ENCODE assay signal across 9 mouse cellular contexts in the genomic region with DNA sequence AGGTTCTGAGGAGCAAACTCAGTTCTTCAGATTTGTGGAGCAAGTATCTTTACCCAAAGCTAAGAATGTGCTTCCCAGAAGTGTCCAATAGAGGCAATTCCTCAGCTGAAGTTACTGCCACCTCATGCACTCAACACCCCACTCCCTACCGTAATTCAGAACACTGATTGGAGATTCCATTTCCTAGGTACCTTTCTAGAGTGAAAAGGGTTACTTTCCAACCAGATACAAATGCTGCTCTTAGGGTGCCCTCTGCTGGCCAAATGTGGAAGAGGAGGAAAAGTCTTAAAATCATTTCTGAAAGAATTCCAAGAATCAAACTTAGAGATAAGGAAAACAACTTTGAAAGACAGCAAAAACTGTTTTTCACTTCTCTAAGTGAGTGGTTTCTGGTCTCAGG. TPM values are rescaled to one million over a fixed set of nuclear protein-coding genes. Genes with fewer than 3 reads are reported as not detected.
A peak's percentile ranks its signal among the peaks of the same experiment; 100 is the strongest.
DNase-seq lines count a peak whose midpoint lies in the region; ATAC-seq and TF ChIP-seq lines count a peak whose summit lies in the region.
"Had no signal": no experiment of that assay in that cellular context is flagged by ENCODE, and none has a peak within 500 bp of the region (broad histone marks: within the 10 kb centered on the region; RNA-seq: fewer than 3 reads in every experiment).

No protein-coding gene starts in this region.

- H3K27ac ChIP-seq in heart, adult 2 months = no peak overlapping the region
- H3K27ac ChIP-seq in forebrain, embryonic 15.5 days (replicated peaks) = no peak overlapping the region
- no peak overlapping the region for H3K27ac ChIP-seq in intestine, postnatal 0 days (ENCODE audit: low read depth, low read length)
- H3K27ac ChIP-seq in midbrain, embryonic 14.5 days (replicated peaks; ENCODE audit: low read depth, low read length) = no peak overlapping the region
- H3K27ac ChIP-seq: neural tube, embryonic 12.5 days had no signal

- whole genome bisulfite sequencing in heart, adult 2 months = 3% methylated on average over 1 of the region's 1 CpGs
- 7% methylated on average over 1 of the region's 1 CpGs for WGBS in forebrain, embryonic 15.5 days
- 0% methylated on average over 1 of the region's 1 CpGs for WGBS in intestine, postnatal 0 days
- WGBS in midbrain, embryonic 14.5 days = 4% methylated on average over 1 of the region's 1 CpGs

- no peaks in the 10 kb centered on the region for H3K9me3 ChIP-seq in forebrain, embryonic 15.5 days
- H3K9me3 ChIP-seq in intestine, postnatal 0 days (ENCODE audit: control insufficient read depth) = no peaks in the 10 kb centered on the region
- H3K9me3 ChIP-seq in midbrain, embryonic 14.5 days (ENCODE audit: control insufficient read depth, low read length) = no peaks in the 10 kb centered on the region
- H3K9me3 ChIP-seq: neural tube, embryonic 12.5 days had no signal

- intact Hi-C loops in heart, adult 2 months (cut with DNase I) = loop anchor here (2.0 kb wide), 1 partner anchor 43 kb away; no protein-coding TSS in a partner anchor
- intact Hi-C loops in heart, postnatal 25 days (cut with DNase I) = loop anchor here (5.0 kb wide), 1 partner anchor 41 kb away; no protein-coding TSS in a partner anchor

- H3K79me2 ChIP-seq in heart, adult 2 months (replicated peaks; ENCODE audit: control insufficient read depth, insufficient read depth, low read length) = no peaks in the 10 kb centered on the region

- H3K27me3 ChIP-seq in heart, adult 2 months (ENCODE audit: control insufficient read depth, insufficient read depth, low read length) = peaks cover 2% of the 10 kb centered on the region; the same call in 1 of the 2 replicates
- H3K27me3 ChIP-seq in forebrain, embryonic 15.5 days = no peaks in the 10 kb centered on the region
- no peaks in the 10 kb centered on the region for H3K27me3 ChIP-seq in intestine, postnatal 0 days (replicated peaks; ENCODE audit: control insufficient read depth, insufficient read depth, low read length)
- no peaks in the 10 kb centered on the region; the same call in 1 of the 2 replicates for H3K27me3 ChIP-seq in midbrain, embryonic 14.5 days (ENCODE audit: control insufficient read depth, insufficient read depth, low read length)
- H3K27me3 ChIP-seq in splenic B cell, adult 2 months (ENCODE audit: control insufficient read depth, insufficient read depth, low read length, poor library complexity, severe bottlenecking) = no peaks in the 10 kb centered on the region
- H3K27me3 ChIP-seq: neural tube, embryonic 12.5 days had no signal

- H3K4me3 ChIP-seq in heart, adult 2 months = no peak overlapping the region
- H3K4me3 ChIP-seq in forebrain, embryonic 15.5 days = no peak overlapping the region
- no peak overlapping the region for H3K4me3 ChIP-seq in intestine, postnatal 0 days (ENCODE audit: low read depth, low read length)
- no peak overlapping the region for H3K4me3 ChIP-seq in midbrain, embryonic 14.5 days (replicated peaks; ENCODE audit: low read depth, low read length)
- H3K4me3 ChIP-seq: neural tube, embryonic 12.5 days had no signal

- no peak for TF ChIP-seq POLR2A in heart, adult 2 months (IDR thresholded peaks at IDR 0.05; ENCODE audit: insufficient read depth, low read depth, low read length)

- TF ChIP-seq CTCF in heart, adult 2 months (IDR thresholded peaks at IDR 0.05) = no peak; the same call in none of the 2 replicates
- peak; percentile 91 for TF ChIP-seq CTCF in intestine, postnatal 0 days (IDR thresholded peaks at IDR 0.05; ENCODE audit: low read depth)

- H3K4me1 ChIP-seq in heart, adult 2 months (ENCODE audit: control insufficient read depth, insufficient read depth, low read length) = no peaks in the 10 kb centered on the region
- no peaks in the 10 kb centered on the region for H3K4me1 ChIP-seq in forebrain, embryonic 15.5 days
- H3K4me1 ChIP-seq in intestine, postnatal 0 days (replicated peaks; ENCODE audit: control insufficient read depth, insufficient read depth, low read length) = no peaks in the 10 kb centered on the region
- no peaks in the 10 kb centered on the region for H3K4me1 ChIP-seq in midbrain, embryonic 14.5 days (ENCODE audit: control insufficient read depth, insufficient read depth, low read length)
- H3K4me1 ChIP-seq: neural tube, embryonic 12.5 days had no signal

- H3K4me2 ChIP-seq in forebrain, embryonic 15.5 days (replicated peaks) = no peak overlapping the region
- H3K4me2 ChIP-seq in intestine, postnatal 0 days (replicated peaks; ENCODE audit: low read depth) = no peak overlapping the region
- H3K4me2 ChIP-seq in midbrain, embryonic 14.5 days (ENCODE audit: low read length) = no peak overlapping the region
- H3K4me2 ChIP-seq: neural tube, embryonic 12.5 days had no signal

- no peaks in the 10 kb centered on the region for H3K36me3 ChIP-seq in heart, adult 2 months (ENCODE audit: control insufficient read depth, insufficient read depth, low read length)
- H3K36me3 ChIP-seq in forebrain, embryonic 15.5 days = no peaks in the 10 kb centered on the region
- H3K36me3 ChIP-seq in intestine, postnatal 0 days (ENCODE audit: control insufficient read depth, insufficient read depth) = no peaks in the 10 kb centered on the region
- no peaks in the 10 kb centered on the region for H3K36me3 ChIP-seq in midbrain, embryonic 14.5 days (ENCODE audit: control insufficient read depth, insufficient read depth, low read length)
- H3K36me3 ChIP-seq in splenic B cell, adult 2 months (ENCODE audit: control insufficient read depth, insufficient read depth, low read length, poor library complexity, severe bottlenecking) = no peaks in the 10 kb centered on the region
- H3K36me3 ChIP-seq: neural tube, embryonic 12.5 days had no signal

- H3K9ac ChIP-seq in heart, adult 2 months (ENCODE audit: low read depth, low read length) = no peak overlapping the region
- H3K9ac ChIP-seq in forebrain, embryonic 15.5 days (replicated peaks) = no peak overlapping the region
- no peak overlapping the region for H3K9ac ChIP-seq in intestine, postnatal 0 days (ENCODE audit: low read depth, low read length)
- no peak overlapping the region for H3K9ac ChIP-seq in midbrain, embryonic 14.5 days (replicated peaks; ENCODE audit: low read length)
- H3K9ac ChIP-seq: neural tube, embryonic 12.5 days had no signal

- DNase-seq in heart, adult 2 months = peak; percentile 18 to 71
- no peak for DNase-seq in heart, postnatal 25 days (ENCODE audit: low spot score)
- DNase-seq in adrenal gland, postnatal 25 days = peak; percentile 75
- DNase-seq in left cerebral cortex, adult 9 months (ENCODE audit: low spot score in 2 of 2) = peak; percentile 3 to 76
- DNase-seq in midbrain, embryonic 14.5 days = peak; percentile 90
- peak; percentile 66 for DNase-seq in splenic B cell, adult 2 months (ENCODE audit: low read depth, low spot score)

- no peak for TF ChIP-seq EP300 in heart, adult 2 months (IDR thresholded peaks at IDR 0.05; ENCODE audit: insufficient read depth, low read depth, low read length)

- 0 out of 2 replicates have a peak, but pooled peaks have one; percentile 60 for ATAC-seq in forebrain, embryonic 15.5 days (replicated peaks)
- no peak for ATAC-seq in intestine, postnatal 0 days
- no peak for ATAC-seq in midbrain, embryonic 14.5 days (ENCODE audit: low FRiP score, low TSS enrichment)

RNA-seq across cellular contexts. Expression of a gene that starts 4.3 kb away (rescaled TPM):
- total RNA-seq in heart, adult 2 months (2021) = not detected
- not detected in 2 replicates for polyA plus RNA-seq in heart, adult 2 months (2012; rRNA removed)
- not detected for total RNA-seq in heart, postnatal 25 days (2021)
- 1.2 TPM in 1 of 2 replicates, not detected in the other for total RNA-seq in adrenal gland, postnatal 25 days (2021)
- polyA plus RNA-seq in forebrain, embryonic 15.5 days (2015; fragmentation: Nextera tagmentation; extraction: Ambion mirVana) = not detected in 2 replicates
- polyA plus RNA-seq in intestine, postnatal 0 days (2015; fragmentation: Nextera tagmentation; extraction: Ambion mirVana) = 0.31 and 0.41 TPM in 2 replicates
- polyA plus RNA-seq in midbrain, embryonic 14.5 days (2014; fragmentation: Nextera tagmentation; extraction: Ambion mirVana) = not detected in 2 replicates

RNA-seq across cellular contexts. Expression of a gene that starts 35.8 kb away (rescaled TPM):
- total RNA-seq in heart, adult 2 months (2021) = 1 to 10 TPM; 1.3 to 1.6 TPM
- polyA plus RNA-seq in heart, adult 2 months (2012; rRNA removed) = 1.7 and 3.1 TPM in 2 replicates
- total RNA-seq in heart, postnatal 25 days (2021) = 1 to 10 TPM; 1.5 to 1.6 TPM
- 7.5 and 9.0 TPM in 2 replicates for total RNA-seq in adrenal gland, postnatal 25 days (2021)
- 0.37 and 1.2 TPM in 2 replicates for polyA plus RNA-seq in forebrain, embryonic 15.5 days (2015; fragmentation: Nextera tagmentation; extraction: Ambion mirVana)
- polyA plus RNA-seq in intestine, postnatal 0 days (2015; fragmentation: Nextera tagmentation; extraction: Ambion mirVana) = 11.9 and 12.6 TPM in 2 replicates
- 1.4 and 1.8 TPM in 2 replicates for polyA plus RNA-seq in midbrain, embryonic 14.5 days (2014; fragmentation: Nextera tagmentation; extraction: Ambion mirVana)

RNA-seq across cellular contexts. Expression of a gene that starts 59.7 kb away (rescaled TPM):
- total RNA-seq in heart, adult 2 months (2021) = 10 to 100 TPM; 20.9 to 23.0 TPM
- polyA plus RNA-seq in heart, adult 2 months (2012; rRNA removed) = 14.4 and 27.1 TPM in 2 replicates
- total RNA-seq in heart, postnatal 25 days (2021) = 10 to 100 TPM; 21.5 to 22.6 TPM
- total RNA-seq in adrenal gland, postnatal 25 days (2021) = 33.6 and 39.7 TPM in 2 replicates
- 12.7 and 14.4 TPM in 2 replicates for polyA plus RNA-seq in forebrain, embryonic 15.5 days (2015; fragmentation: Nextera tagmentation; extraction: Ambion mirVana)
- polyA plus RNA-seq in intestine, postnatal 0 days (2015; fragmentation: Nextera tagmentation; extraction: Ambion mirVana) = 8.9 and 9.5 TPM in 2 replicates
- polyA plus RNA-seq in midbrain, embryonic 14.5 days (2014; fragmentation: Nextera tagmentation; extraction: Ambion mirVana) = 4.2 and 7.2 TPM in 2 replicates
